ENCODE assay signal across 9 mouse cellular contexts in the genomic region with DNA sequence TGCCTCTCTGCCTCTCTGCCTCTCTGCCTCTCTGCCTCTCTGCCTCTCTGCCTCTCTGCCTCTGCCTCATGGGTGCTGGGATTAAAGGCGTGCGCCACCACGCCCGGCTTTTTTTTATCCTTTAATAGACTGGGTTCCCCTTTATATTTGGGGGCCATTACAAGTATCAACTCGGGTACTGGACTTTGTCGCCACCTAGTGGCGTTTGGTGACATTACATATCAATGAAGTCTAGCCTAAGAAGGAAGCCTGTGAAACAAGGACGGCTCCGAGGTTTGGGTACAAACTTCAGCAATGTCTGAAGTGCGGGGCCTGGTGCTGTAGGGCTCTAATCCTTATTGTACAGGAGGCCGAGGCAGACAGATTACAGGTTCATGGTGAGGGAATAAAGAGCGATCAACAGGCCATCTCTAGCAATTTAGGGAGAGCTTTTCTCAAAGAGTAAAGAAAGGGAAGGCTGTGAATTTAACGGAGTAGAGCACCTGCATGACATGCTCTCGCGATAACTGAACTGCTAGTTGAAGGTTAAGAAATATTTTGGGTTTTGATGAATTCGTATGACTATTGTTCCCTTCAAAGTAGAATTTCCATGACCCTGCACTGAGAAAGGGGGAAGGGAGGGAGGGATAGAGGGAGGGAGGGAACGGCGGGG. TPM values are rescaled to one million over a fixed set of nuclear protein-coding genes. Genes with fewer than 3 reads are reported as not detected.
DNase-seq lines count a peak whose midpoint lies in the region; ATAC-seq and TF ChIP-seq lines count a peak whose summit lies in the region.
"Had no signal": no experiment of that assay in that cellular context is flagged by ENCODE, and none has a peak within 500 bp of the region (broad histone marks: within the 10 kb centered on the region; RNA-seq: fewer than 3 reads in every experiment).

No protein-coding gene starts in this region.

- 23% methylated on average over 18 of the region's 18 CpGs for whole genome bisulfite sequencing in heart, embryonic 12.5 days
- WGBS in kidney, postnatal 0 days = 23% methylated on average over 18 of the region's 18 CpGs
- 21% methylated on average over 18 of the region's 18 CpGs for WGBS in liver, adult 2 months

- peak overlapping the region; percentile 22 for H3K4me3 ChIP-seq in heart, embryonic 12.5 days
- no peak overlapping the region for H3K4me3 ChIP-seq in kidney, postnatal 0 days (replicated peaks; ENCODE audit: low read depth, low read length)
- no peak overlapping the region; the same call in 1 of the 2 replicates for H3K4me3 ChIP-seq in liver, adult 2 months (ENCODE audit: insufficient read depth, low read depth, low read length)
- H3K4me3 ChIP-seq: embryonic facial prominence, embryonic 12.5 days had no signal

- TF ChIP-seq POLR2A in liver, adult 2 months (IDR thresholded peaks at IDR 0.05; ENCODE audit: extremely low read depth, insufficient read depth, low read length) = no peak

- TF ChIP-seq CTCF in kidney, postnatal 0 days (IDR thresholded peaks at IDR 0.05; ENCODE audit: low read depth) = peak; percentile 82
- TF ChIP-seq CTCF in liver, adult 2 months (IDR thresholded peaks at IDR 0.05; ENCODE audit: low read depth, low read length) = no peak

- 0 out of 2 replicates have a peak overlapping the region, but pooled peaks have one; percentile 24 for H3K9ac ChIP-seq in heart, embryonic 12.5 days
- H3K9ac ChIP-seq in kidney, postnatal 0 days (ENCODE audit: low read depth, low read length) = no peak overlapping the region
- H3K9ac ChIP-seq in liver, adult 2 months (ENCODE audit: low read depth, low read length) = peak overlapping the region; percentile 40; the same call in 1 of the 2 replicates
- H3K9ac ChIP-seq: embryonic facial prominence, embryonic 12.5 days had no signal

- DNase-seq in CD4-positive, CD25-positive, alpha-beta regulatory T cell, adult 2 months (ENCODE audit: low read depth, low spot score) = peak; percentile 90
- DNase-seq in brain, adult 2 months (ENCODE audit: low read depth, low spot score) = peak; percentile 84
- DNase-seq in kidney, postnatal 0 days (ENCODE audit: low spot score) = peak; percentile 82
- peak; percentile 54 for DNase-seq in liver, adult 2 months (ENCODE audit: extremely low read depth, low read depth, low spot score)
- peak; percentile 67 to 78 for DNase-seq in spleen, postnatal 36 days (ENCODE audit: low spot score in 2 of 2)

- ATAC-seq in erythroid progenitor cell, adult 5-6 weeks (replicated peaks; ENCODE audit: low FRiP score, poor library complexity, severe bottlenecking) = peak; percentile 71; the same call in 1 of the 2 replicates
- 0 out of 2 replicates have a peak, but pooled peaks have one; percentile 18 for ATAC-seq in heart, embryonic 12.5 days (ENCODE audit: insufficient number of reproducible peaks, low FRiP score)
- ATAC-seq in kidney, postnatal 0 days (replicated peaks; ENCODE audit: low FRiP score, low read depth) = no peak
- ATAC-seq in monocyte, adult 5-6 weeks (replicated peaks; ENCODE audit: insufficient number of reproducible peaks, low FRiP score, low TSS enrichment, poor library complexity, severe bottlenecking) = peak; percentile 96

- H3K9me3 ChIP-seq in heart, embryonic 12.5 days (replicated peaks) = no peaks in the 10 kb centered on the region
- no peaks in the 10 kb centered on the region for H3K9me3 ChIP-seq in kidney, postnatal 0 days (replicated peaks; ENCODE audit: low read length)
- H3K9me3 ChIP-seq: embryonic facial prominence, embryonic 12.5 days had no signal

- H3K27ac ChIP-seq in heart, embryonic 12.5 days (ENCODE audit: poor library complexity, severe bottlenecking) = no peak overlapping the region
- no peak overlapping the region for H3K27ac ChIP-seq in kidney, postnatal 0 days
- H3K27ac ChIP-seq in liver, adult 2 months (replicated peaks; ENCODE audit: insufficient read depth, low read depth, low read length) = no peak overlapping the region
- H3K27ac ChIP-seq: embryonic facial prominence, embryonic 12.5 days had no signal

- H3K36me3 ChIP-seq in heart, embryonic 12.5 days = no peaks in the 10 kb centered on the region
- H3K36me3 ChIP-seq in kidney, postnatal 0 days (ENCODE audit: insufficient read depth, low read length) = no peaks in the 10 kb centered on the region
- no peaks in the 10 kb centered on the region for H3K36me3 ChIP-seq in liver, adult 2 months (ENCODE audit: control insufficient read depth, insufficient read depth, low read length)
- H3K36me3 ChIP-seq: embryonic facial prominence, embryonic 12.5 days had no signal

- peak overlapping the region; percentile 63 for H3K4me2 ChIP-seq in heart, embryonic 12.5 days
- no peak overlapping the region for H3K4me2 ChIP-seq in kidney, postnatal 0 days (ENCODE audit: low read length)
- H3K4me2 ChIP-seq: embryonic facial prominence, embryonic 12.5 days had no signal

- no peaks in the 10 kb centered on the region for H3K27me3 ChIP-seq in heart, embryonic 12.5 days (replicated peaks)
- no peaks in the 10 kb centered on the region for H3K27me3 ChIP-seq in kidney, postnatal 0 days (ENCODE audit: insufficient read depth, low read length)
- H3K27me3 ChIP-seq in liver, adult 2 months (ENCODE audit: control insufficient read depth, insufficient read depth, low read length) = no peaks in the 10 kb centered on the region
- H3K27me3 ChIP-seq: embryonic facial prominence, embryonic 12.5 days had no signal

- H3K4me1 ChIP-seq in heart, embryonic 12.5 days (replicated peaks) = no peaks in the 10 kb centered on the region
- H3K4me1 ChIP-seq in kidney, postnatal 0 days (replicated peaks; ENCODE audit: insufficient read depth, low read length) = no peaks in the 10 kb centered on the region
- peaks cover 2% of the 10 kb centered on the region for H3K4me1 ChIP-seq in liver, adult 2 months (ENCODE audit: control insufficient read depth, insufficient read depth, low read length)
- H3K4me1 ChIP-seq: embryonic facial prominence, embryonic 12.5 days had no signal

- no peaks in the 10 kb centered on the region for H3K79me2 ChIP-seq in liver, adult 2 months (ENCODE audit: control insufficient read depth, insufficient read depth, low read length)

RNA-seq across cellular contexts. Expression of a gene that starts 12.2 kb away (rescaled TPM):
- 11.9 and 16.8 TPM in 2 replicates for total RNA-seq in erythroid progenitor cell, adult 5-6 weeks (2015; ENCODE audit: low replicate concordance)
- total RNA-seq in erythroid progenitor cell, adult 5-6 weeks (2017; ENCODE audit: low replicate concordance) = 5.4 and 5.5 TPM in 2 replicates
- 54.9 and 62.0 TPM in 2 replicates for polyA plus RNA-seq in heart, embryonic 12.5 days (2016; fragmentation: Nextera tagmentation; extraction: Ambion mirVana)
- polyA plus RNA-seq in kidney, postnatal 0 days (2015; fragmentation: Nextera tagmentation; extraction: Ambion mirVana) = 30.4 and 30.6 TPM in 2 replicates
- total RNA-seq in liver, adult 2 months (2014; rRNA removed) = 3.8 and 4.4 TPM in 2 replicates
- polyA plus RNA-seq in liver, adult 2 months (2012; rRNA removed) = 1.4 and 1.7 TPM in 2 replicates
- 25.3 to 56.9 TPM (median 28.9 TPM) in 3 replicates for total RNA-seq in monocyte, adult 5-6 weeks (2017)

RNA-seq across cellular contexts. Expression of a gene that starts 17.9 kb away (rescaled TPM):
- total RNA-seq in erythroid progenitor cell, adult 5-6 weeks (2015; ENCODE audit: low replicate concordance) = not detected in 2 replicates
- total RNA-seq in erythroid progenitor cell, adult 5-6 weeks (2017; ENCODE audit: low replicate concordance) = not detected in 2 replicates
- 15.3 and 16.0 TPM in 2 replicates for polyA plus RNA-seq in heart, embryonic 12.5 days (2016; fragmentation: Nextera tagmentation; extraction: Ambion mirVana)
- polyA plus RNA-seq in kidney, postnatal 0 days (2015; fragmentation: Nextera tagmentation; extraction: Ambion mirVana) = 14.7 and 14.9 TPM in 2 replicates
- total RNA-seq in liver, adult 2 months (2014; rRNA removed) = 2.9 and 4.4 TPM in 2 replicates
- 0.73 and 1.5 TPM in 2 replicates for polyA plus RNA-seq in liver, adult 2 months (2012; rRNA removed)
- total RNA-seq in monocyte, adult 5-6 weeks (2017) = not detected in 3 replicates

RNA-seq across cellular contexts. Expression of a gene that starts 40.3 kb away (rescaled TPM):
- 1.1 TPM in 1 of 2 replicates, not detected in the other for total RNA-seq in erythroid progenitor cell, adult 5-6 weeks (2015; ENCODE audit: low replicate concordance)
- 0.77 TPM in 1 of 2 replicates, not detected in the other for total RNA-seq in erythroid progenitor cell, adult 5-6 weeks (2017; ENCODE audit: low replicate concordance)
- polyA plus RNA-seq in heart, embryonic 12.5 days (2016; fragmentation: Nextera tagmentation; extraction: Ambion mirVana) = 0.13 and 0.14 TPM in 2 replicates
- 32.5 and 37.4 TPM in 2 replicates for polyA plus RNA-seq in kidney, postnatal 0 days (2015; fragmentation: Nextera tagmentation; extraction: Ambion mirVana)
- 6.4 and 13.9 TPM in 2 replicates for total RNA-seq in liver, adult 2 months (2014; rRNA removed)
- polyA plus RNA-seq in liver, adult 2 months (2012; rRNA removed) = 0.27 and 1.1 TPM in 2 replicates
- not detected in 3 replicates for total RNA-seq in monocyte, adult 5-6 weeks (2017)
- polyA plus RNA-seq: embryonic facial prominence, embryonic 12.5 days had no signal

RNA-seq across cellular contexts. Expression of a gene that starts 54.5 kb away (rescaled TPM):
- 33.2 and 46.9 TPM in 2 replicates for total RNA-seq in erythroid progenitor cell, adult 5-6 weeks (2015; ENCODE audit: low replicate concordance)
- 12.5 and 16.8 TPM in 2 replicates for total RNA-seq in erythroid progenitor cell, adult 5-6 weeks (2017; ENCODE audit: low replicate concordance)
- polyA plus RNA-seq in heart, embryonic 12.5 days (2016; fragmentation: Nextera tagmentation; extraction: Ambion mirVana) = 176 and 177 TPM in 2 replicates
- polyA plus RNA-seq in kidney, postnatal 0 days (2015; fragmentation: Nextera tagmentation; extraction: Ambion mirVana) = 347 and 438 TPM in 2 replicates
- total RNA-seq in liver, adult 2 months (2014; rRNA removed) = 17.5 and 18.3 TPM in 2 replicates
- 11.6 and 14.0 TPM in 2 replicates for polyA plus RNA-seq in liver, adult 2 months (2012; rRNA removed)
- 120 to 137 TPM (median 136 TPM) in 3 replicates for total RNA-seq in monocyte, adult 5-6 weeks (2017)
